Mouse (Mus musculus) testis, adult 2 months (tissue): ENCODE measurements around the gene Clec3a.

ENCODE experiments used
- CTCF ChIP-seq: fragments of 200-500 bp; IDR thresholded peaks from 2 replicates; pipeline ENCODE4 v1.5.1; 2012; ENCODE audit warnings: low read depth, mild to moderate bottlenecking, inconsistent platforms, low read length, moderate library complexity; ENCODE audit not compliant: control insufficient read depth, insufficient read depth, insufficient replicate concordance
- POLR2A ChIP-seq: fragments of 200-500 bp; IDR thresholded peaks from 2 replicates; pipeline ENCODE4 v1.6.1; 2012; ENCODE audit warnings: low read depth, mild to moderate bottlenecking, inconsistent platforms, low read length, moderate library complexity; ENCODE audit not compliant: control insufficient read depth

- TF ChIP-seq CTCF (no peak), POLR2A (no peak)
These were observed 19.6 kb upstream of the Clec3a start for GRCm38 (mm10) chr8:114398326-114398725.
